Mouse (Mus musculus): Measurements from ENCODE around the gene Mmachc.

GRCm38 (mm10) chr4:116710154-116710553 is 1.9 kb upstream of the Mmachc start:
- TF ChIP-seq POLR2AphosphoS2 (IDR thresholded peaks at IDR 0.05; ENCODE audit: insufficient read length, low read depth): no peak
- no peak for TF ChIP-seq MAX (IDR thresholded peaks at IDR 0.05; ENCODE audit: low read depth)
- TF ChIP-seq USF1 (IDR thresholded peaks at IDR 0.05; ENCODE audit: low read depth): no peak
- no peak for TF ChIP-seq POLR2A (IDR thresholded peaks at IDR 0.05; ENCODE audit: insufficient read length, low read depth)
- TF ChIP-seq SRF (IDR thresholded peaks at IDR 0.05; ENCODE audit: control insufficient read depth, insufficient read length, low read depth): no peak
- no peak for TF ChIP-seq TCF12 (IDR thresholded peaks at IDR 0.05; ENCODE audit: insufficient read depth, poor library complexity, severe bottlenecking)
- no peak for TF ChIP-seq MYOG (IDR thresholded peaks at IDR 0.05; ENCODE audit: control insufficient read depth in 1 of 3, insufficient read depth in 1 of 3, insufficient read length in 2 of 3, low read depth in 2 of 3)
- no peak for TF ChIP-seq REST (IDR thresholded peaks at IDR 0.05; ENCODE audit: insufficient read depth, insufficient read length)
- no peak for TF ChIP-seq MYOD1 (IDR thresholded peaks at IDR 0.05; ENCODE audit: control insufficient read depth in 1 of 3, insufficient read length in 2 of 3, low read depth in 2 of 3)
